Mouse (Mus musculus) forebrain, postnatal 0 days (tissue): ENCODE data around the gene Ces2b. TPM values are rescaled to one million over a fixed set of nuclear protein-coding genes. Genes with fewer than 3 reads are reported as not detected.
"Not testable (repeated sequence)": the region's sequence is repeated elsewhere in the genome, so short reads cannot be mapped to it uniquely, and the experiment has no call there.

Source experiments
- ATAC-seq: fragments of 200-750 bp; cut with Nextera tagmentation; 2 replicates; pipeline ENCODE4 v1.8.0; 2017; ENCODE audit warnings: mild to moderate bottlenecking, moderate library complexity
- DNase-seq: peaks from one replicate; pipeline ENCODE4 v3.0.0-alpha.2; 2015
- H3K27ac ChIP-seq: fragments of 300-500 bp; sonication (generic); 2 replicates; pipeline ENCODE4 v1.5.1; 2014; ENCODE audit warnings: low read depth, mild to moderate bottlenecking, antibody characterized with exemption, low read length, moderate library complexity, mixed read lengths
- H3K27me3 ChIP-seq: fragments of 300-500 bp; sonication (generic); 2 replicates; pipeline ENCODE4 v1.6.1; 2014; ENCODE audit warnings: mild to moderate bottlenecking, low read length, mixed read lengths; ENCODE audit not compliant: insufficient read depth
- H3K36me3 ChIP-seq: fragments of 300-500 bp; sonication (generic); 2 replicates; pipeline ENCODE4 v1.6.1; 2014; ENCODE audit warnings: mild to moderate bottlenecking, moderate library complexity; ENCODE audit not compliant: insufficient read depth
- H3K4me1 ChIP-seq: fragments of 300-500 bp; sonication (generic); 2 replicates; pipeline ENCODE4 v1.6.1; 2014; ENCODE audit warnings: antibody characterized with exemption; ENCODE audit not compliant: insufficient read depth
- H3K4me2 ChIP-seq: fragments of 300-500 bp; sonication (generic); 2 replicates; pipeline ENCODE4 v1.6.1; 2014; ENCODE audit warnings: low read depth, mild to moderate bottlenecking, moderate library complexity
- H3K4me3 ChIP-seq: fragments of 300-500 bp; sonication (generic); 2 replicates; pipeline ENCODE4 v1.5.1; 2014; ENCODE audit warnings: low read depth, low read length, mixed read lengths
- H3K9ac ChIP-seq: fragments of 300-500 bp; sonication (generic); 2 replicates; pipeline ENCODE4 v1.6.1; 2014; ENCODE audit warnings: mild to moderate bottlenecking
- H3K9me3 ChIP-seq: fragments of 300-500 bp; sonication (generic); 2 replicates; pipeline ENCODE4 v1.6.1; 2016; ENCODE audit warnings: low read length
- CTCF ChIP-seq: sonication (generic); IDR thresholded peaks from 2 replicates; pipeline ENCODE4 v1.5.1; 2016; ENCODE audit warnings: antibody characterized with exemption, control low read depth, low read depth
- WGBS: fragments of 180-500 bp; shearing (Covaris S2); extraction: QIAGEN DNeasy Blood & Tissue Kit; methylation state at CpG from one replicate; pipeline ENCODE4 v1.1.7; 2014; 5-methylcytosine and 5-hydroxymethylcytosine counted together
- polyA plus RNA-seq: library from polyadenylated mRNA; unstranded; fragments of >200 nt; fragmentation: Nextera tagmentation; extraction: Ambion mirVana; gene quantifications from 2 replicates; pipeline ENCODE4 v1.2.1, GENCODE M21; 2015
- total RNA-seq: library from RNA; depleted of rRNA; stranded (reverse); fragments of >200 nt; gene quantifications from 2 replicates; pipeline ENCODE4 v1.2.3, GENCODE M21; 2014

Ces2b gene
- total and polyA plus RNA-seq, 2 experiments from 2014 or later = not detected

- Histone ChIP-seq H3K9ac (no peak overlapping the region), H3K4me1 (no peaks in the 10 kb centered on the region), H3K27me3 (no peaks in the 10 kb centered on the region), H3K36me3 (no peaks in the 10 kb centered on the region), H3K9me3 (no peaks in the 10 kb centered on the region), H3K27ac (no peak overlapping the region), H3K4me3 (no peak overlapping the region), H3K4me2 (no peak overlapping the region)
- no peak for TF ChIP-seq CTCF
- 94% methylated on average over 3 of the region's 3 CpGs for WGBS
- no peak for ATAC-seq
- no peak for DNase-seq
Observed at GRCm38 (mm10) chr8:104809436-104809835, 21.9 kb upstream of the Ces2b start.

- WGBS = 91% methylated on average over 1 of the region's 1 CpGs
- H3K4me1 ChIP-seq = no peaks in the 10 kb centered on the region
- H3K9ac ChIP-seq = no peak overlapping the region
- no peak for TF ChIP-seq CTCF
- no peak for ATAC-seq
- no peaks in the 10 kb centered on the region for H3K36me3 ChIP-seq
- no peak for DNase-seq
- no peaks in the 10 kb centered on the region for H3K9me3 ChIP-seq
- no peak overlapping the region for H3K4me3 ChIP-seq
- H3K27me3 ChIP-seq = no peaks in the 10 kb centered on the region
- no peak overlapping the region for H3K4me2 ChIP-seq
- no peak overlapping the region for H3K27ac ChIP-seq
Observed at GRCm38 (mm10) chr8:104826912-104827311, 4.5 kb upstream of the Ces2b start.

- H3K36me3 ChIP-seq = no peaks in the 10 kb centered on the region
- no peak overlapping the region for H3K9ac ChIP-seq
- H3K27ac ChIP-seq = no peak overlapping the region
- no peak for TF ChIP-seq CTCF
- WGBS = 79% methylated on average over 3 of the region's 3 CpGs
- no peaks in the 10 kb centered on the region for H3K9me3 ChIP-seq
- no peaks in the 10 kb centered on the region for H3K4me1 ChIP-seq
- H3K4me3 ChIP-seq = no peak overlapping the region
- no peaks in the 10 kb centered on the region for H3K27me3 ChIP-seq
- ATAC-seq = no peak
- H3K4me2 ChIP-seq = no peak overlapping the region
- no peak for DNase-seq
Observed at GRCm38 (mm10) chr8:104828221-104828620, 3.2 kb upstream of the Ces2b start.

GRCm38 (mm10) chr8:104841360-104842078 is 10.1 kb downstream of the Ces2b start:
- Histone ChIP-seq H3K4me3 (no peak overlapping the region), H3K27ac (no peak overlapping the region), H3K36me3 (no peaks in the 10 kb centered on the region), H3K27me3 (no peaks in the 10 kb centered on the region), H3K9ac (no peak overlapping the region), H3K4me2 (no peak overlapping the region), H3K9me3 (no peaks in the 10 kb centered on the region), H3K4me1 (no peaks in the 10 kb centered on the region)
- no peak for TF ChIP-seq CTCF
- 91% methylated on average over 3 of the region's 3 CpGs for WGBS
- DNase-seq (no peak), ATAC-seq (no peak)

GRCm38 (mm10) chr8:104846831-104847230 is 15.5 kb downstream of the Ces2b start, which contains the start of gene Ces2c:
Gene Ces2c (plus strand): TSS chr8:104847068.
- H3K36me3 ChIP-seq = no peaks in the 10 kb centered on the region
- no peak for DNase-seq
- H3K9me3 ChIP-seq = no peaks in the 10 kb centered on the region
- WGBS = 91% methylated on average over 3 of the region's 3 CpGs
- no peak within 1 kb of the TSS for H3K9ac ChIP-seq
- no peak within 1 kb of the TSS for H3K4me3 ChIP-seq
- H3K4me1 ChIP-seq = no peaks in the 10 kb centered on the region
- H3K27me3 ChIP-seq = no peaks in the 10 kb centered on the region
- H3K4me2 ChIP-seq = no peak within 1 kb of the TSS
- TF ChIP-seq CTCF = no peak
- no peak within 1 kb of the TSS for H3K27ac ChIP-seq
- no peak for ATAC-seq

GRCm38 (mm10) chr8:104847741-104848462 is 16.5 kb downstream of the Ces2b start:
- no peaks in the 10 kb centered on the region for H3K4me1 ChIP-seq
- H3K4me3 ChIP-seq = no peak overlapping the region
- no peak overlapping the region for H3K27ac ChIP-seq
- DNase-seq (no peak), ATAC-seq (no peak)
- no peaks in the 10 kb centered on the region for H3K27me3 ChIP-seq
- no peak overlapping the region for H3K9ac ChIP-seq
- no peaks in the 10 kb centered on the region for H3K36me3 ChIP-seq
- no peak for TF ChIP-seq CTCF
- WGBS = 78% methylated on average over 4 of the region's 4 CpGs
- no peak overlapping the region for H3K4me2 ChIP-seq
- H3K9me3 ChIP-seq = no peaks in the 10 kb centered on the region

- not testable (repeated sequence) for H3K4me1 ChIP-seq, H3K27me3 ChIP-seq, H3K27ac ChIP-seq, H3K36me3 ChIP-seq, DNase-seq, H3K4me2 ChIP-seq, ATAC-seq, H3K9me3 ChIP-seq, H3K9ac ChIP-seq, H3K4me3 ChIP-seq
- no CpG with 5 or more reads among the region's 4 CpGs for WGBS
Observed at GRCm38 (mm10) chr8:104866844-104867531, 35.6 kb downstream of the Ces2b start.

- not testable (repeated sequence) for H3K4me3 ChIP-seq, H3K4me1 ChIP-seq, ATAC-seq, H3K9me3 ChIP-seq, DNase-seq, H3K27me3 ChIP-seq, H3K27ac ChIP-seq, H3K36me3 ChIP-seq, H3K9ac ChIP-seq, H3K4me2 ChIP-seq
- WGBS = no CpG with 5 or more reads among the region's 2 CpGs
Observed at GRCm38 (mm10) chr8:104868876-104869275, 37.5 kb downstream of the Ces2b start.

- H3K36me3 ChIP-seq = not testable (repeated sequence)
- WGBS = no CpG with 5 or more reads among the region's 4 CpGs
Observed at GRCm38 (mm10) chr8:104886223-104886926, 55.0 kb downstream of the Ces2b start.

More at GRCm38 (mm10) chr8:104886223-104886926, 55.0 kb downstream of the Ces2b start:
- not testable (repeated sequence) for H3K27ac ChIP-seq, ATAC-seq, H3K27me3 ChIP-seq, H3K9me3 ChIP-seq, H3K4me3 ChIP-seq, H3K4me2 ChIP-seq, H3K4me1 ChIP-seq, DNase-seq, H3K9ac ChIP-seq
